Mouse (Mus musculus) frontal cortex, postnatal 10 days (tissue): ENCODE data around the gene Ptpn7.

ENCODE experiments used
- DNase-seq, 2 experiments: peaks; one replicate each; pipeline ENCODE4 v3.0.0; 2022; ENCODE audit warnings: low spot score in 2 of 2, mixed read lengths in 1 of 2

Ptpn7 gene

GRCm38 (mm10) chr1:135158633-135159032, 26.1 kb downstream of the Ptpn7 start:
- DNase-seq = peak; percentile 69 to 77

DNA sequence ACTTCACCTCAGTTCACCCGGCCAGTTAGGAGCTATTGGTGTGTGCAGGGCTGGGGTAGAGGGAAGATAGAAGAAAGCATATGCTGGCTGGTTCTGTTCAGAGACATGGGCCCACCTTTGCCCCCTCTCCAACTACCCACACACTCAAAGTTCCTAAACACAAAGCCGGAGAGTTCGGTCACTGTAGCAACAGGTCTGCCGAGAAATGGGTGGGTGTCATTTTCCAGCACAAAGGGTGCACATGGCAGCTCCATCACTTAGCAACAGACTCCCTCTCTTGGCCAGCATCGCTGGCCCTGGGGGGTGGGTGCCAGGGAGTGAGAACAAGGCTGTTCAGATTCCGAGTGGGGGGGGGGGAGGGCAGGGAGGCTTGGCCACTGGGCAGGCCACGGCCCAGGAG, 26.6 kb downstream of the Ptpn7 start:
- peak; percentile 61 to 85 for DNase-seq

GRCm38 (mm10) chr1:135159556-135160123, 27.1 kb downstream of the Ptpn7 start:
- no peak for DNase-seq

GRCm38 (mm10) chr1:135160411-135161050, 28.0 kb downstream of the Ptpn7 start:
- no peak for DNase-seq

DNA sequence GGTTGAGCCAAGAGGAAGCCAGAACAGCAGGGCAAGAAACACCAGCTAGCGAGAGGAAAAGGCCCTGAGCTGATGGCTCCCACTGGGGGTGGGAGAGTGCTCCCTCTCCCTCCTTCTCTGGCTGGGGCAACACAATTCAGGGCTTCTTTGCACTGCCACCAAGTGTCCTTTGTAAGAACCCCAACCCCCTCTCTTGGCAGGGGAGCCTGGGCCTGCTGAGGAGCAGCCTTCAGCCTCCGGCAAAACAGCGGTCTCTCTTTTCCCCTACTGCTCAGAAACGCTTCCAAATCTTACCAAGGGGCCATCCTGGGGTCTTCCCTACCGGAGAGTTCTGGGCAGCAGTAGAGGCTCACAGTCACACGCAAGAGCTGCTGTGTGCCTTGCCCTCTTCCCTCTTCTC, 30.2 kb downstream of the Ptpn7 start:
- peak; percentile 66 to 80 for DNase-seq

DNA sequence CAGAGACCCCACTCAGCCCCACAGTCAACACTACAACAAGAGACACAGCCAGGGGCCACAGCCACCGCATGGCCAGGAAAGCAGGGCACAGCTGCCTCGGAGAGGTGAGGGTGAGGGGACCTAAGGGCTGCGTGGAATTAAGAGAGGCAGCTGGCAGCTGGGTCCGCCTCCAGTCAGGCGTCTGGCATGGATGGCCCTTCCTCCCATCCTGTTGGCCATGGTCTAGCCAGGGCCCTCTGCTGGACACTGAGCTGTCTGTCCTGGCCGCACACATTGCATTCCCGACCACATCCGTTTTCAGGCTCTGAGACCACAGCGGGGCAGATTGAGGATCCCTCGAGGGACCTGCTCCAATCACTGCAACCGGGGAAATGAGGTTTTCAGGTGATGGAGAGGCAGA, 34.9 kb downstream of the Ptpn7 start, which contains the start of gene Gpr37l1:
Gene Gpr37l1, minus strand, starts transcription at position 247 of the 400 bp plus-strand sequence.
- peak in 1 of 2 experiments; percentile 62 for DNase-seq

DNA sequence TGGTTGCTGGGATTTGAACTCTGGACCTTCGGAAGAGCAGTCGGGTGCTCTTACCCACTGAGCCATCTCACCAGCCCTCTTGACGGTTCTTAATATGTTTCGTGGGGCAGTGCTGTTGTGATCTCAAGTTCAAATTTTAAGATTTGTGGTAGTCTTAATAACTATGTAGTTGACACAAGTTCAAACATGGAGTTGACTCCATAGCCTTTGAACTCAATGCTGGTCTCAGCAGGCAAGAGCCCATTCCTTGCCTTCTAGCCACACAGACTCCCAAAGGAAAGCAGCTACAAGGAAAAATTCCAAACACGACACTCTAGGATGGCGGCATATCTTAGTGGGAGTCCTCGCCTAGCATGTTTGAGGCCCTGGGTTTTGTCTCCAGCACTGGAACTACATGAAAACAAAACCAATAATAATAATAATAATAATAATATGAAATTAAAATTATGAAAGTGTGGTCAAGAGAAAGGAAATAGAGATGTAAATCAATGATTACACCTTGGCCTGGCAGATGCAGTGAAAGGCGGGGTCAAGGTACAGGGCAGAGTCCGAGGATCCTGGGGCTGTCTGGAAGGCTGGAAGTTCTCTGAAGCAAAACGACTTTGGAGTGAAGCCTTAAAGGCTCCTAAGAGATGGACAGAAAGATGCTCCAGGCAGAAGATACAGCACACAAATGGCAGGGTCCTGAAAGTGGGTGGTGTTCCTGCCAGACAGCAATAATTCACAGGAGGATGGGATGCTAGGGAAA, 36.1 kb downstream of the Ptpn7 start:
- DNase-seq = no peak

DNA sequence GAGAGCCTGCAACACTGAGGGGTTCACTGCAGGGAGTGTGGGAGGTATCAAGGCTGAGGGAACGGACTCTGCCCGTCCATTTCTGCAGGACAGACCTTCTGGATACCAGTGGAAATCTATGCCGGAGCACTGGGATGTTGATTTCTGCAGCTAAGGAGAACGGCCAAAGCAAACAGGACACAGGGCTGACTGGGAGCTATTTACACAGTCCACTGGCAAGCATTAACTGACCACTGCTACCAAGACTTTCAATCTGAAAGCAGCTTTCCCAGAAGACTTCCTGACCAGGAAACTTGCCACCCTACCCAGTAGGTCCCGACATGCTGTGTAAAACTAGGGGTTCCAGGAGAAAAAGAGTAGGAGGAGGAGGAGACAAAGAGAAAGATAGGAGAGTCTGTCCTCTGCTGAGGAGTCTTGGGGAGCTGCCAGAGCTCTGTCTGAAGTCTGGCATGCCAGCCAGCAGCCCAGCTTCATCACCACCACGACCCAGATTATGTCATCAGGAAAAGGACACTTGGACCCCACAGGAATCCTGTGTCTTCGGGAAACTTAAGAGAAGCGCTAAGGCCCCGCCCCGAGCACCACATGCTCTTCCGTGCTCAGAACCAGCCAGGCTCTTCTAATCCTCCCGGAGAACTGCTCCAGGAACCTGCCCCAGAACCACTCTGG, 37.2 kb downstream of the Ptpn7 start:
- DNase-seq = no peak

DNA sequence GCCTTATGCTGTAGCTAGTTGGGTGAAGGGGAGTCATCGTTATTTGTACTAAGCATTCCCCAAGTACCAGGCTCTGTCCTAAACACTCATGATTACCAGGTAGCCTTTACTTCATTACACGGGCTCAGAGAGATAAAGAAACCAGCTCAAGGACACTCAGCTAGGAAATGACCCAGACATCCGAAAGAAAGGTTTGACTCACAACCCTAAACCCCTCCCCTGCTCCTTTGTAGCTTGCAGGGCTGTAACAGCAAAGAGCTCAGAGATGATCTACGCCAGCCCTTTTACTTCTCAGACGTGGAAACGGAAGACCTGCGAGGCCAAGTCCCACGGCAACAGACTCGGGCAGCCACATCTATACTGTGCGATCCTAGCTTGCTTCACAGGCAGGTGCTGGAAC, 37.8 kb downstream of the Ptpn7 start:
- no peak for DNase-seq

DNA sequence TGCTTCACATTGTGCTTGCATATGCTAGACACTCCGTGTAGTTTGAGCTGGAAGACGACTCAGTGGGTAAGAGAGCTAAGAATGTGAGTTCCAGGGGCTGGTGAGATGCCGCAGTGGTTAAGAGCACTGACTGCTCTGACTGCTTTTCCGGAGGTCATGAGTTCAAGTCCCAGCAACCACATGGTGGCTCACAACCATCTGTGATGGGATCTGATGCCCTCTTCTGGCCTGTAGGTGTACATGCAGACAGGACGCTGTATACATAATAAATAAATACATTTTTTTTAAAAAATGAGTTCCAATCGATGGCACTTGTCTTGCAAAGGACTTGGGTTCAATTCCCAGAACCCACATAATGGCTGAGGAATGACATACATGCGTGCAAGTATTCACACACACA, 38.7 kb downstream of the Ptpn7 start:
- DNase-seq = no peak

GRCm38 (mm10) chr1:135171984-135172383, 39.5 kb downstream of the Ptpn7 start:
- DNase-seq = peak in 1 of 2 experiments; percentile 54

DNA sequence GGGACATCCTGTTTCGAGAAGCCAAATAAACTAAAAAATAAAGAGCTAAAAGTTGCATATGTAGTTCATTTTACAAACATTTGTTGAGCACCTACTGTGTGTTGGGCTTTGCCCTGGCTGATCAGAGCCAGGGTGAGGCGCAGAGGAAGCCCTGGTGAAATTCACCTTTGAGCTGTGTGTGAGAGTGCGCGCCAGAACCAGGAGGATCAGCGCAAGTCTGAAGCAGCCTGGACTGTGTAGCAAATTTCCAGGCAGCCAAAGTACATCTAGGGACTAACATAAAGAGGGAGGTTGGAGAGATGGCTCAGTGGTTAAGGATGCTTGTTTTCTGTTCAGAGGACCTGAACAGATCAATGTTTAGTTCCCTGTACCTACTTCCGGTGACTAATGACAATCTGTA, 40.8 kb downstream of the Ptpn7 start:
- DNase-seq = no peak

DNA sequence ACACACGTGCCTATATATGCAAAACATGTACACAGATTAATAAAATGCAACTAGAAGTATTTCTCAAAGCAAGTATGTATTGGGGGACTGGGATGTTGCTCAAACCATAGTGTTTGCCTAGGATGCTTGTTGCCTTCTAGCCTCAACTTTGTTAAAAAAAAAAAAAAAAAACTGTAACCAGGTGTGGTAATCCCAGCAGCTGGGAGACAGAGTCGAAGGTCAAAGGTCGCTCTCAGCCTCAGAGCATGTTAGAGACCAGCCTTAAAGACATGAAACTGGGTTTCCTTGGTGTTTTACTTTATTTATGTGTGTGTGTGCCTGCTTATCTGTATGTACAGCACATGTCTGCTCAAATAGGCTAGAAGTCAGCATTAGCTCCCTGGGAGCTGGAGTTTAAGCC, 42.7 kb downstream of the Ptpn7 start:
- DNase-seq = no peak

DNA sequence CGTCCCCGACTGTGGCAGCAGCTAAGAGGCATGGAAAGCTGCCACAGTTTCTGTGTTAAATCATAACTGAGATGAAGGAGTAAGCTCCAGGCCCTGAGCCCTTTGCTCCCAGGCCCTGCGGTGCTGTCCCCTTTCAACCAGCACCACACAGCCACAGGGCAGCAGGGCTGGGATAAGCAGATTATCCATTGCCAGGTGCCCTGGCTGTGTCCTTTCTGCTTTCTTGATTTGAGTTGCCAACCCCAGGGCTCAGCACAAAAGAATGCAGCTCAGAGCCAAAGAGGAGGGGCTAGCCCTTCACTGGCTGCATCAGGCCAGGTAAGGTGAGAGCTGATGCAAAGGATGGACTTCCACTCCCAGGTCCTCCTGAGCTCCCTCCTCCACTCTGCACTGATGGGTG, 45.2 kb downstream of the Ptpn7 start:
- no peak for DNase-seq

DNA sequence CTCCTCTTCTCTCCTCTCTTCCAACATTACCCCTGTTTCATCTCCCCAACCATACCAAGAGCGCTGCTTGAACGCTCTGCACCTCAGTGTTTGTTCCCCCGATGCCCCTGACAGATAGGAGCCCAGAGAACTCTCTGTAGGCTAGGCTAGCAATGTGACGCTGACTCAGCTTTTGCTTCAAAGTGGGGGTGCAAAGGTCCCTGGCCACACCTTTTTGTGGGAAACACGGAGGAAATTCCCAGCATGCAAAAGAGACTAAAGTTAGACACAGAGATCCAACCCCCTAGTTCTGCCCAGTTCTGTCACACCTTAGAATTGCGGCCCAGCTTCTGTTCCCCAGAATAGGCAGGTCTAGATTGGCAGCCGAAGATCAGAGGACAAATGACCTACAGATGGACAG, 46.4 kb downstream of the Ptpn7 start:
- no peak for DNase-seq

GRCm38 (mm10) chr1:135180830-135181229, 48.3 kb downstream of the Ptpn7 start:
- DNase-seq = no peak

DNA sequence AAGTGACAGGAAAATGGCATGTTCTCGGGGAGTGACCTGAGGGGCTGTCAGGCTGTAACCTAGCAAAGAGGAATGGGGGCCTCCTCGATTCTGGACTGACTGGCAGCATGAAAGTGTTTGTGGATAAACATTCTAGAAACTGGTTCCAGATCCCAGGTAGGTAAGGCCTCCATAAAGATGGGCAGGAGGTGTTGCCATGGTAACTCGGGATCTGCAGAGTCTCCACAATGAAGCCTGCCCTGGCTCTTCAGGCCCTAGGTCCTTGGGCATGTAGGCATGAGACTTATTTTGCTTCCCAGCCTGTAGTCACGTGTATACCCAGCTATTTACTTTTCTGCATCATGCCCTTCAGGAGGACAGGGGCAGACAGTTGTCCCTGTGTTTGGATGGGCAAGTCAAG, 48.8 kb downstream of the Ptpn7 start:
- no peak for DNase-seq

GRCm38 (mm10) chr1:135181880-135182623, 49.6 kb downstream of the Ptpn7 start:
- DNase-seq = no peak

GRCm38 (mm10) chr1:135182975-135183374, 50.5 kb downstream of the Ptpn7 start:
- DNase-seq = no peak

- DNase-seq = no peak
Measured at GRCm38 (mm10) chr1:135183448-135183847, 50.9 kb downstream of the Ptpn7 start.

- no peak for DNase-seq
Measured at GRCm38 (mm10) chr1:135183941-135184570, 51.6 kb downstream of the Ptpn7 start.
